Comparison of ENCODE assay signal across 16 mouse cellular contexts in genomic region chrX:57954594-57955185, GRCm38 (mm10).
"Had no signal": no experiment of that assay in that cellular context is flagged by ENCODE, and none has a peak within 500 bp of the region (broad histone marks: within the 10 kb centered on the region; RNA-seq: fewer than 3 reads in every experiment).

No protein-coding gene starts in this region.

- H3K9me3 ChIP-seq: limb, embryonic 10.5 days; limb, embryonic 13.5 days; liver, embryonic 12.5 days; liver, embryonic 15.5 days; lung, embryonic 15.5 days; megakaryocyte, embryonic 14.5 days had no signal

- H3K4me2 ChIP-seq: limb, embryonic 13.5 days; liver, embryonic 12.5 days; liver, embryonic 15.5 days; lung, embryonic 15.5 days had no signal

- DNase-seq: kidney, adult 9 months; kidney, postnatal 14 days; kidney, postnatal 4 days; liver; lung, adult 18-20 months; lung, postnatal 10 days; lung, postnatal 36 days; thymus, adult 18-20 months; thymus, postnatal 36 days had no signal

- H3K9ac ChIP-seq: limb, embryonic 13.5 days; liver, embryonic 12.5 days; liver, embryonic 15.5 days; lung, embryonic 15.5 days had no signal

- H3K4me3 ChIP-seq: limb, embryonic 10.5 days; limb, embryonic 13.5 days; liver, embryonic 12.5 days; liver, embryonic 15.5 days; lung, embryonic 15.5 days; megakaryocyte, embryonic 14.5 days had no signal

- H3K27me3 ChIP-seq: limb, embryonic 13.5 days; liver, embryonic 12.5 days; liver, embryonic 15.5 days; lung, embryonic 15.5 days had no signal

- H3K27ac ChIP-seq: limb, embryonic 10.5 days; limb, embryonic 13.5 days; liver, embryonic 12.5 days; liver, embryonic 15.5 days; lung, embryonic 15.5 days had no signal

- ATAC-seq: liver, embryonic 12.5 days; midbrain, embryonic 16.5 days had no signal

- H3K36me3 ChIP-seq: limb, embryonic 10.5 days; limb, embryonic 13.5 days; liver, embryonic 12.5 days; liver, embryonic 15.5 days; lung, embryonic 15.5 days had no signal

- H3K4me1 ChIP-seq: limb, embryonic 10.5 days; limb, embryonic 13.5 days; liver, embryonic 12.5 days; liver, embryonic 15.5 days; lung, embryonic 15.5 days; megakaryocyte, embryonic 14.5 days had no signal
